Mouse (Mus musculus) effector memory CD4-positive, alpha-beta T cell, adult 5 months (primary cell): ENCODE measurements around the gene Gm12166. TPM values are rescaled to one million over a fixed set of nuclear protein-coding genes. Genes with fewer than 3 reads are reported as not detected.

Experiments used
- polyA plus RNA-seq: library from polyadenylated mRNA; unstranded; fragments of 100-300 nt; shearing (Covaris generic); gene quantifications from one replicate; pipeline ENCODE4 v1.2.1, GENCODE M21; 2017

Gm12166 gene
- polyA plus RNA-seq, result 13.5 TPM

DNA sequence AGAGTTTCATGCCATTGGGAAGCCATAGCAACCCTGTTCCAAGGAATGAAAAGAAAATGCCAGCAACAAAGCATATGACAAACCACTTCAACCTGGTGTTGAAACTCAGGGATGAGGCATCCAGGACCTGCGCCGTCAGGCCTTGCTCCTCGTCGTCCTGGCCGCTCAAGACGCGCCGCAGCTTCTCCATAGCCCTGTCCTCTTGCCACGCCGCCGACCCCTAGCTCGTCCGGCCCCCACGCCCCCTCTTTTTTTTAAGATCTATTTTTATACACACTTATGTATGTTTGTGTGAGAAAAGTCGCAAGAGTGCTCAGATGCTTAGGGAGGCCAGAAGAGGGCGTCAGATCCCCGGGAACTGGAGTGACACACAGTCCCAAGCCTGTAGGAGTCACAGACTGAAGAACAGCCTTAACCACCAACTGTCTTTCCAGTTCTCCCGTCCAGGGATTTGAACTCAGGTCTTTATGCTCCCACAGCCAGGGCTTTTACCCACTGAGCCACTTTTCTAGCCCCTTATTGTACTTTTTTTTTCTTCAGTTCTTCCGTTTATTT is at the start of gene Gm12166:
Gm12166 (minus strand) TSS at position 217 of the 555 bp plus-strand sequence.

GRCm38 (mm10) chr11:46055896-46056769 is 4.0 kb upstream of the Gm12166 start, which contains the start of gene Adam19:
Gene Adam19, plus strand, starts transcription at chr11:46055992.

Other genes starting within 250 kb of the Gm12166 start
- gene Clint1, start 200.3 kb downstream of the Gm12166 start, polyA plus RNA-seq, result 302 TPM
- gene Lsm11, start 107.4 kb downstream of the Gm12166 start, polyA plus RNA-seq, result 6.8 TPM
- 4.6 TPM for gene Thg1l, start 96.8 kb downstream of the Gm12166 start, polyA plus RNA-seq
- gene Sox30, start 72.0 kb downstream of the Gm12166 start, polyA plus RNA-seq, result 0.12 TPM
- 24.9 TPM for gene Adam19, start 3.7 kb upstream of the Gm12166 start, polyA plus RNA-seq
- not detected for gene Nipal4, start 114.2 kb upstream of the Gm12166 start, polyA plus RNA-seq
- 0.97 TPM for gene Fndc9, start 183.2 kb upstream of the Gm12166 start, polyA plus RNA-seq